12 mouse cellular contexts compared by ENCODE assay signal in genomic region chr12:84327111-84327512, GRCm38 (mm10). TPM values are rescaled to one million over a fixed set of nuclear protein-coding genes. Genes with fewer than 3 reads are reported as not detected.
DNase-seq lines count a peak whose midpoint lies in the region; ATAC-seq and TF ChIP-seq lines count a peak whose summit lies in the region.
"Had no signal": no experiment of that assay in that cellular context is flagged by ENCODE, and none has a peak within 500 bp of the region (broad histone marks: within the 10 kb centered on the region; RNA-seq: fewer than 3 reads in every experiment).

No protein-coding gene starts in this region.

- no peaks in the 10 kb centered on the region for H3K9me3 ChIP-seq in kidney, embryonic 16.5 days (ENCODE audit: low read length)
- H3K9me3 ChIP-seq: forebrain, embryonic 13.5 days; hindbrain, embryonic 12.5 days had no signal

- H3K4me2 ChIP-seq in kidney, embryonic 16.5 days (replicated peaks; ENCODE audit: low read depth, low read length) = no peak overlapping the region
- H3K4me2 ChIP-seq: forebrain, embryonic 13.5 days; hindbrain, embryonic 12.5 days had no signal

- H3K36me3 ChIP-seq in kidney, embryonic 16.5 days (ENCODE audit: insufficient read depth, low read length) = peaks cover 54% of the 10 kb centered on the region

- intact Hi-C loops in heart, postnatal 36 days (cut with DNase I) = no loop called here
- intact Hi-C loops in left cerebral cortex, postnatal 14 days (cut with DNase I) = no loop called here

- no peak for ATAC-seq in kidney, embryonic 16.5 days (ENCODE audit: low FRiP score, low TSS enrichment)
- ATAC-seq: forebrain, embryonic 13.5 days had no signal

- no peak overlapping the region for H3K27ac ChIP-seq in kidney, embryonic 16.5 days (ENCODE audit: low read length)
- H3K27ac ChIP-seq in embryonic fibroblast, embryonic 13.5 days (ENCODE audit: insufficient read depth, low read length) = peak overlapping the region; percentile 35
- H3K27ac ChIP-seq: forebrain, embryonic 13.5 days; hindbrain, embryonic 12.5 days had no signal

- H3K9ac ChIP-seq in kidney, embryonic 16.5 days (replicated peaks; ENCODE audit: low read length) = no peak overlapping the region
- H3K9ac ChIP-seq: forebrain, embryonic 13.5 days; hindbrain, embryonic 12.5 days had no signal

- 57% methylated on average over 4 of the region's 4 CpGs for WGBS in kidney, embryonic 16.5 days

- TF ChIP-seq POLR2A in embryonic fibroblast, embryonic 13.5 days (IDR thresholded peaks at IDR 0.05; ENCODE audit: low read depth, low read length) = no peak

- peak; percentile 49 for DNase-seq in kidney, adult 11 months
- peak; percentile 35 to 40 for DNase-seq in heart, postnatal 36 days
- DNase-seq in lung, postnatal 10 days = peak; percentile 30
- no peak for DNase-seq in layer of hippocampus, postnatal 36 days
- DNase-seq in ovary, postnatal 36 days (ENCODE audit: low spot score) = no peak
- no peak for DNase-seq in left cerebral cortex, postnatal 14 days (ENCODE audit: low spot score in 2 of 2)
- DNase-seq: cerebellum, postnatal 25 days; right cerebral cortex, postnatal 25 days had no signal

- H3K4me1 ChIP-seq in kidney, embryonic 16.5 days (ENCODE audit: insufficient read depth, low read length) = no peaks in the 10 kb centered on the region
- peaks cover 4% of the 10 kb centered on the region; the same call in 1 of the 2 replicates for H3K4me1 ChIP-seq in embryonic fibroblast, embryonic 13.5 days (ENCODE audit: control insufficient read depth, insufficient read depth, low read length)
- H3K4me1 ChIP-seq: forebrain, embryonic 13.5 days; hindbrain, embryonic 12.5 days had no signal

- no peak for TF ChIP-seq CTCF in embryonic fibroblast, embryonic 13.5 days (IDR thresholded peaks at IDR 0.05; ENCODE audit: borderline replicate concordance, insufficient read depth, low read length)

- no peak overlapping the region for H3K4me3 ChIP-seq in kidney, embryonic 16.5 days (ENCODE audit: low read length)
- no peak overlapping the region for H3K4me3 ChIP-seq in embryonic fibroblast, embryonic 13.5 days (ENCODE audit: insufficient read depth, low read length)
- H3K4me3 ChIP-seq: forebrain, embryonic 13.5 days; hindbrain, embryonic 12.5 days had no signal

- no peaks in the 10 kb centered on the region for H3K27me3 ChIP-seq in kidney, embryonic 16.5 days (ENCODE audit: insufficient read depth, low read length)
- H3K27me3 ChIP-seq: forebrain, embryonic 13.5 days; hindbrain, embryonic 12.5 days had no signal

RNA-seq across cellular contexts. Expression of gene Zfp410, which starts 10.5 kb away (rescaled TPM):
- 85.5 and 93.7 TPM in 2 replicates for polyA plus RNA-seq in kidney, embryonic 16.5 days (2015; fragmentation: Nextera tagmentation; extraction: Ambion mirVana)
- 39.1 and 46.0 TPM in 2 replicates for polyA plus RNA-seq in embryonic fibroblast, embryonic 13.5 days (2011; ENCODE audit: insufficient read length, low read depth, missing spikeins)
- total RNA-seq in heart, postnatal 36 days (2021) = 10 to 100 TPM; 23.8 to 25.4 TPM
- 10 to 100 TPM; 38.5 to 42.4 TPM for total RNA-seq in layer of hippocampus, postnatal 36 days (2021)
- 10 to 100 TPM; 35.4 to 35.8 TPM for total RNA-seq in left cerebral cortex, postnatal 14 days (2021)

RNA-seq across cellular contexts. Expression of gene Coq6, which starts 34.3 kb away (rescaled TPM):
- 54.3 and 56.0 TPM in 2 replicates for polyA plus RNA-seq in kidney, embryonic 16.5 days (2015; fragmentation: Nextera tagmentation; extraction: Ambion mirVana)
- 18.7 and 21.9 TPM in 2 replicates for polyA plus RNA-seq in embryonic fibroblast, embryonic 13.5 days (2011; ENCODE audit: insufficient read length, low read depth, missing spikeins)
- 100 to 1,000 TPM; 105 to 114 TPM for total RNA-seq in heart, postnatal 36 days (2021)
- 10 to 100 TPM; 24.6 to 25.3 TPM for total RNA-seq in layer of hippocampus, postnatal 36 days (2021)
- 10 to 100 TPM; 22.7 to 23.8 TPM for total RNA-seq in left cerebral cortex, postnatal 14 days (2021)

RNA-seq across cellular contexts. Expression of gene Fam161b, which starts 34.5 kb away (rescaled TPM):
- polyA plus RNA-seq in kidney, embryonic 16.5 days (2015; fragmentation: Nextera tagmentation; extraction: Ambion mirVana) = 4.0 and 4.6 TPM in 2 replicates
- polyA plus RNA-seq in embryonic fibroblast, embryonic 13.5 days (2011; ENCODE audit: insufficient read length, low read depth, missing spikeins) = 0.61 and 0.94 TPM in 2 replicates
- total RNA-seq in heart, postnatal 36 days (2021) = 10 to 100 TPM in 1 of 2 experiments, 1 to 10 TPM in 1; 8.5 to 10.3 TPM
- 10 to 100 TPM; 11.1 to 12.1 TPM for total RNA-seq in layer of hippocampus, postnatal 36 days (2021)
- 10 to 100 TPM; 11.8 to 12.4 TPM for total RNA-seq in left cerebral cortex, postnatal 14 days (2021)

RNA-seq across cellular contexts. Expression of gene Ptgr2, which starts 42.1 kb away (rescaled TPM):
- 32.5 and 34.8 TPM in 2 replicates for polyA plus RNA-seq in kidney, embryonic 16.5 days (2015; fragmentation: Nextera tagmentation; extraction: Ambion mirVana)
- 41.6 and 43.7 TPM in 2 replicates for polyA plus RNA-seq in embryonic fibroblast, embryonic 13.5 days (2011; ENCODE audit: insufficient read length, low read depth, missing spikeins)
- total RNA-seq in heart, postnatal 36 days (2021) = 100 to 1,000 TPM; 210 to 234 TPM
- total RNA-seq in layer of hippocampus, postnatal 36 days (2021) = 10 to 100 TPM; 38.2 to 40.3 TPM
- total RNA-seq in left cerebral cortex, postnatal 14 days (2021) = 10 to 100 TPM; 32.3 to 35.2 TPM

Comparison
In these comparisons a context has a peak if more than half of its experiments do, and no peak if none do; other contexts are left out.
1. DNase-seq: peak in kidney, adult 11 months (single experiment), heart, postnatal 36 days (2 of 2) and lung, postnatal 10 days (single experiment); none in layer of hippocampus, postnatal 36 days (0 of 2), ovary, postnatal 36 days (single experiment) and left cerebral cortex, postnatal 14 days (0 of 2).
2. RNA of gene Coq6, which starts 34.3 kb away (total RNA-seq): 105 to 114 TPM in heart, postnatal 36 days; 24.6 to 25.3 TPM in layer of hippocampus, postnatal 36 days and 22.7 to 23.8 TPM in left cerebral cortex, postnatal 14 days; every median in the first group is over 4 times any median in the second.